Mouse (Mus musculus) midbrain, postnatal 0 days (tissue): ENCODE results near the gene Tfap2b. TPM values are rescaled to one million over a fixed set of nuclear protein-coding genes. Genes with fewer than 3 reads are reported as not detected.
A peak's percentile ranks its signal among the peaks of the same experiment; 100 is the strongest.

Source experiments
- ATAC-seq: fragments of 200-750 bp; cut with Nextera tagmentation; 2 replicates; pipeline ENCODE4 v1.8.0; 2017; ENCODE audit warnings: moderate number of reproducible peaks, mild to moderate bottlenecking, moderate TSS enrichment, moderate library complexity; ENCODE audit not compliant: low FRiP score
- DNase-seq: peaks from one replicate; pipeline ENCODE4 v3.0.0-alpha.2; 2015; ENCODE audit warnings: low spot score
- H3K27ac ChIP-seq: fragments of 300-500 bp; sonication (generic); 2 replicates; pipeline ENCODE4 v1.5.1; 2014; ENCODE audit warnings: low read depth, mild to moderate bottlenecking, low read length, mixed read lengths
- H3K27me3 ChIP-seq: fragments of 300-500 bp; sonication (generic); 2 replicates; pipeline ENCODE4 v1.6.1; 2014; ENCODE audit warnings: low read length, control low read depth, mixed read lengths; ENCODE audit not compliant: insufficient read depth
- H3K36me3 ChIP-seq: fragments of 300-500 bp; sonication (generic); 2 replicates; pipeline ENCODE4 v1.6.1; 2014; ENCODE audit warnings: low read length, control low read depth, mixed read lengths; ENCODE audit not compliant: insufficient read depth
- H3K4me1 ChIP-seq: fragments of 300-500 bp; sonication (generic); 2 replicates; pipeline ENCODE4 v1.6.1; 2014; ENCODE audit warnings: mild to moderate bottlenecking, control low read depth, antibody characterized with exemption, low read length, mixed read lengths; ENCODE audit not compliant: insufficient read depth
- H3K4me2 ChIP-seq: fragments of 300-500 bp; sonication (generic); 2 replicates; pipeline ENCODE4 v1.6.1; 2014; ENCODE audit warnings: low read depth, mild to moderate bottlenecking, low read length, mixed read lengths; ENCODE audit not compliant: poor library complexity, severe bottlenecking
- H3K4me3 ChIP-seq: fragments of 300-500 bp; sonication (generic); 2 replicates; pipeline ENCODE4 v1.5.1; 2014; ENCODE audit warnings: low read depth, mild to moderate bottlenecking, low read length, moderate library complexity
- H3K9ac ChIP-seq: fragments of 300-500 bp; sonication (generic); replicated peaks from 2 replicates; pipeline ENCODE4 v1.6.1; 2014; ENCODE audit warnings: mild to moderate bottlenecking, low read length, moderate library complexity, mixed read lengths; ENCODE audit not compliant: poor library complexity, severe bottlenecking
- H3K9me3 ChIP-seq: fragments of 300-500 bp; sonication (generic); 2 replicates; pipeline ENCODE4 v1.6.1; 2016; ENCODE audit warnings: low read length, control low read depth
- CTCF ChIP-seq: IDR thresholded peaks from 2 replicates; pipeline ENCODE4 v1.5.1; 2016; ENCODE audit warnings: antibody characterized with exemption, mild to moderate bottlenecking
- WGBS: fragments of 180-500 bp; shearing (Covaris S2); extraction: QIAGEN DNeasy Blood & Tissue Kit; methylation state at CpG from one replicate; pipeline ENCODE4 v1.1.7; 2014; 5-methylcytosine and 5-hydroxymethylcytosine counted together
- polyA plus RNA-seq: library from polyadenylated mRNA; unstranded; fragments of >200 nt; fragmentation: Nextera tagmentation; extraction: Ambion mirVana; gene quantifications from 2 replicates; pipeline ENCODE4 v1.2.1, GENCODE M21; 2015
- total RNA-seq: library from RNA; depleted of rRNA; stranded (reverse); fragments of >200 nt; gene quantifications from 2 replicates; pipeline ENCODE4 v1.2.3, GENCODE M21; 2014

The Tfap2b gene
- total and polyA plus RNA-seq, 2 experiments from 2014 or later: 86.4 to 172 TPM

GRCm38 (mm10) chr1:19236051-19236450, 27.3 kb downstream of the Tfap2b start:
- Histone ChIP-seq H3K27ac (peak overlapping the region; percentile 62), H3K9me3 (no peaks in the 10 kb centered on the region), H3K9ac (no peak overlapping the region), H3K4me2 (no peak overlapping the region), H3K36me3 (no peaks in the 10 kb centered on the region), H3K27me3 (peaks cover 70% of the 10 kb centered on the region), H3K4me1 (no peaks in the 10 kb centered on the region), H3K4me3 (no peak overlapping the region)
- ATAC-seq (no peak), DNase-seq (no peak)
- TF ChIP-seq CTCF: no peak
- WGBS: 4% methylated on average over 5 of the region's 5 CpGs

GRCm38 (mm10) chr1:19236591-19236990, 27.9 kb downstream of the Tfap2b start:
- under 1% methylated on average over 21 of the region's 21 CpGs for WGBS
- H3K4me2 ChIP-seq: no peak overlapping the region
- no peaks in the 10 kb centered on the region for H3K9me3 ChIP-seq
- 0 out of 2 replicates have a peak, but pooled peaks have one; percentile 3 for ATAC-seq
- DNase-seq: no peak
- no peaks in the 10 kb centered on the region for H3K4me1 ChIP-seq
- no peaks in the 10 kb centered on the region for H3K36me3 ChIP-seq
- no peak overlapping the region for H3K9ac ChIP-seq
- H3K27me3 ChIP-seq: peaks cover 64% of the 10 kb centered on the region
- TF ChIP-seq CTCF: no peak
- peak overlapping the region; percentile 62; the same call in 1 of the 2 replicates for H3K27ac ChIP-seq
- H3K4me3 ChIP-seq: no peak overlapping the region

GRCm38 (mm10) chr1:19237061-19237460, 28.3 kb downstream of the Tfap2b start:
- Histone ChIP-seq H3K9me3 (no peaks in the 10 kb centered on the region), H3K36me3 (no peaks in the 10 kb centered on the region), H3K27me3 (peaks cover 64% of the 10 kb centered on the region), H3K27ac (no peak overlapping the region), H3K4me1 (no peaks in the 10 kb centered on the region), H3K9ac (no peak overlapping the region), H3K4me3 (no peak overlapping the region), H3K4me2 (no peak overlapping the region)
- DNase-seq (no peak), ATAC-seq (no peak)
- TF ChIP-seq CTCF: no peak
- 3% methylated on average over 9 of the region's 9 CpGs for WGBS

- ATAC-seq (no peak), DNase-seq (no peak)
- H3K9ac ChIP-seq: no peak overlapping the region
- WGBS: 5% methylated on average over 8 of the region's 8 CpGs
- H3K4me1 ChIP-seq: no peaks in the 10 kb centered on the region
- H3K4me3 ChIP-seq: no peak overlapping the region
- TF ChIP-seq CTCF: no peak
- no peaks in the 10 kb centered on the region for H3K9me3 ChIP-seq
- no peaks in the 10 kb centered on the region for H3K36me3 ChIP-seq
- no peak overlapping the region for H3K4me2 ChIP-seq
- peaks cover 64% of the 10 kb centered on the region for H3K27me3 ChIP-seq
- H3K27ac ChIP-seq: no peak overlapping the region
These were observed 29.2 kb downstream of the Tfap2b start for GRCm38 (mm10) chr1:19237721-19238410.

- Histone ChIP-seq H3K4me2 (no peak overlapping the region), H3K36me3 (no peaks in the 10 kb centered on the region), H3K9me3 (no peaks in the 10 kb centered on the region), H3K27ac (no peak overlapping the region), H3K4me1 (no peaks in the 10 kb centered on the region), H3K4me3 (no peak overlapping the region), H3K9ac (no peak overlapping the region), H3K27me3 (peaks cover 55% of the 10 kb centered on the region)
- TF ChIP-seq CTCF: no peak
- ATAC-seq: no peak
- no peak for DNase-seq
These were observed 31.3 kb downstream of the Tfap2b start for GRCm38 (mm10) chr1:19240054-19240453.

GRCm38 (mm10) chr1:19241316-19241715, 32.6 kb downstream of the Tfap2b start:
- ATAC-seq (peak; percentile 28; the same call in 1 of the 2 replicates), DNase-seq (no peak)
- TF ChIP-seq CTCF: no peak
- Histone ChIP-seq H3K4me2 (peak overlapping the region; percentile 39), H3K36me3 (no peaks in the 10 kb centered on the region), H3K9me3 (no peaks in the 10 kb centered on the region), H3K4me3 (no peak overlapping the region), H3K27me3 (peaks cover 48% of the 10 kb centered on the region), H3K4me1 (no peaks in the 10 kb centered on the region), H3K9ac (no peak overlapping the region), H3K27ac (peak overlapping the region; percentile 38; the same call in 1 of the 2 replicates)
- WGBS: 0% methylated on average over 17 of the region's 20 CpGs
